Mouse (Mus musculus) limb, embryonic 11.5 days (tissue): ENCODE measurements around the gene Atr. TPM values are rescaled to one million over a fixed set of nuclear protein-coding genes. Genes with fewer than 3 reads are reported as not detected.
"Not testable (repeated sequence)": the region's sequence is repeated elsewhere in the genome, so short reads cannot be mapped to it uniquely, and the experiment has no call there.

Source experiments
- ATAC-seq: fragments of 200-750 bp; cut with Nextera tagmentation; 2 replicates; pipeline ENCODE4 v1.8.0; 2017; ENCODE audit warnings: low read depth; ENCODE audit not compliant: insufficient number of reproducible peaks, low FRiP score, low TSS enrichment
- DNase-seq: peaks from one replicate; pipeline ENCODE4 v3.0.0-alpha.2; 2015; ENCODE audit warnings: low spot score
- H3K27ac ChIP-seq: fragments of 300-500 bp; sonication (generic); replicated peaks from 2 replicates; pipeline ENCODE4 v1.5.1; 2014; ENCODE audit warnings: low read depth, mild to moderate bottlenecking, low read length
- H3K27me3 ChIP-seq: fragments of 300-500 bp; sonication (generic); 2 replicates; pipeline ENCODE4 v1.6.1; 2014; ENCODE audit warnings: mild to moderate bottlenecking, low read length, mixed read lengths; ENCODE audit not compliant: control insufficient read depth, insufficient read depth
- H3K36me3 ChIP-seq: fragments of 300-500 bp; sonication (generic); 2 replicates; pipeline ENCODE4 v1.6.1; 2014; ENCODE audit warnings: mild to moderate bottlenecking, low read length, moderate library complexity, mixed read lengths; ENCODE audit not compliant: control insufficient read depth, insufficient read depth
- H3K4me1 ChIP-seq: fragments of 300-500 bp; sonication (generic); 2 replicates; pipeline ENCODE4 v1.6.1; 2014; ENCODE audit warnings: low read length, mixed read lengths; ENCODE audit not compliant: control insufficient read depth, insufficient read depth
- H3K4me2 ChIP-seq: fragments of 300-500 bp; sonication (generic); 2 replicates; pipeline ENCODE4 v1.6.1; 2014; ENCODE audit warnings: low read depth, mild to moderate bottlenecking, moderate library complexity; ENCODE audit not compliant: severe bottlenecking
- H3K4me3 ChIP-seq: fragments of 300-500 bp; sonication (generic); 2 replicates; pipeline ENCODE4 v1.5.1; 2014; ENCODE audit warnings: low read depth, low read length
- H3K9ac ChIP-seq: fragments of 300-500 bp; sonication (generic); 2 replicates; pipeline ENCODE4 v1.6.1; 2014; ENCODE audit warnings: mild to moderate bottlenecking, low read length
- H3K9me3 ChIP-seq: fragments of 300-500 bp; sonication (generic); 2 replicates; pipeline ENCODE4 v1.6.1; 2016; ENCODE audit warnings: low read length; ENCODE audit not compliant: control insufficient read depth
- whole genome bisulfite sequencing: fragments of 180-500 bp; shearing (Covaris S2); extraction: QIAGEN DNeasy Blood & Tissue Kit; methylation state at CpG from one replicate; pipeline ENCODE4 v1.1.7; 2014; 5-methylcytosine and 5-hydroxymethylcytosine counted together
- polyA plus RNA-seq: library from polyadenylated mRNA; unstranded; fragments of >200 nt; fragmentation: Nextera tagmentation; extraction: Ambion mirVana; gene quantifications from 2 replicates; pipeline ENCODE4 v1.2.1, GENCODE M21; 2014

The Atr gene
- polyA plus RNA-seq, 1 experiment from 2014 or later = 20.7 TPM

DNA sequence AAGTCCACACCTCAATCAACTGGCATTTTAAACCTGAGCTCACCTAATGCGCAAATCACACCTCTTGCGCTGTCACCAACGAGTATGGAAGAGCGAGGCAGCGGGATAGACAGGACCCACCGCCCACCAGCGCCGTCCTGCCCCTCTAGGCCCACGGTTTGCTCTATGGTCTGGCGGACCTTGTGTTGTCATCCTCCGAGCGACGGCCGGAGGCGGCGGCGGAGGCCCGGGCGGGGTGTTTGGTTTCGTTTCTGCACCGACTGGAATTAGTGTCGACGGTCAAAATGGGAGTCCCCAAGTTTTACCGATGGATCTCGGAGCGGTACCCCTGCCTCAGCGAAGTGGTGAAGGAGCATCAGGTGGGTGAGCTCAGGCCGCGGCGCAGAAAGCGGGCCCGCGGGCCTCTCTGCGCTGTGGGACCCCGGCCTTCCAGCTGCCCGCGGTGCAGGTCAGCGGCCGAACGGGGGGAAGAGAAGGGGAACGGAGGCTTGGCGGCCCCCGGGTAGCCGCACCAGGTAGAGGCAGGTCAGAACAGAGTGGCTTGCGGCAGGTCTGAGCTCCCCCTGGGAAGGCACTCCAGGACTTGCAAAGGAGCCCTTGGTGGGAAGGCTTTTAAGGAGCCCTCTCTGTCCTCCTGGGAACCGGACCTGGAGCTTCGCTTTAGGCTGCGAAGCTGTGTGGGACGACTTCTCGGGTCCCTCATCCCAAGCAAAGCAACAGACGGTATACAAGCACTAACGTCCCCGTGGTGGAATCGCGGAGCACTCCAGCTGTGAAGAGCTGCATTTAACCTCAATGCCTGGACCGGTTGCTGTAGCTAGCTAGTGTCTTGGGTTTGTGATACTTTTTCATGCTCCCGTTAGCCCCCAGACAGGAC, 97.4 kb downstream of the Atr start, which contains the start of gene Xrn1:
Gene Xrn1, plus strand, starts transcription at position 176 of the 877 bp plus-strand sequence.
- no peaks in the 10 kb centered on the region for H3K27me3 ChIP-seq
- ATAC-seq = peak; percentile 97
- peak within 1 kb of the TSS; percentile 79 for H3K27ac ChIP-seq
- H3K4me2 ChIP-seq = peak within 1 kb of the TSS; percentile 74
- WGBS = under 1% methylated on average over 57 of the region's 57 CpGs
- no peaks in the 10 kb centered on the region for H3K4me1 ChIP-seq
- H3K4me3 ChIP-seq = peak within 1 kb of the TSS; percentile 96
- DNase-seq = peak; percentile 96
- no peaks in the 10 kb centered on the region for H3K36me3 ChIP-seq
- H3K9ac ChIP-seq = peak within 1 kb of the TSS; percentile 96
- H3K9me3 ChIP-seq = no peaks in the 10 kb centered on the region

DNA sequence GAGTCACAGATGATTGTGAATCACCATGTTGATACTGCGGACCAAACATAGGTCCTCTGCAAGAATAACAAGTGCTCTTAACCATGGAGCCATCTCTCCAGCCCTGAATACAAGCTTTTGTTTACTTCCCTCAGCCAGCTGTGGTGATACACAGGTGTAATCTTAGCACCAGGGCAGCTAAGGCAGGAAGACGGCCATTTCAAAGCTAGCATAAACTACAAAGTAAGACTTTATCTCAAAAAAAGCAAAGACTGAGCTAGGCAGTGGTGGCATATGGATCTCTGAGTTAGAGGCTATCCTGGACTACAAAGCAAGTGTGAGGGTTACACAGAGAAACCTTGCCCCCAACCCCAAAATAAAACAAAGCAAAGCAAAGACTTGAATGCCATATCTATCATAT, 100.2 kb downstream of the Atr start:
- Histone ChIP-seq H3K4me3 (no peak overlapping the region), H3K9ac (no peak overlapping the region), H3K27ac (no peak overlapping the region), H3K4me2 (no peak overlapping the region), H3K36me3 (no peaks in the 10 kb centered on the region), H3K9me3 (no peaks in the 10 kb centered on the region), H3K4me1 (no peaks in the 10 kb centered on the region), H3K27me3 (no peaks in the 10 kb centered on the region)
- DNase-seq (no peak), ATAC-seq (no peak)
- WGBS = 84% methylated on average over 2 of the region's 2 CpGs

DNA sequence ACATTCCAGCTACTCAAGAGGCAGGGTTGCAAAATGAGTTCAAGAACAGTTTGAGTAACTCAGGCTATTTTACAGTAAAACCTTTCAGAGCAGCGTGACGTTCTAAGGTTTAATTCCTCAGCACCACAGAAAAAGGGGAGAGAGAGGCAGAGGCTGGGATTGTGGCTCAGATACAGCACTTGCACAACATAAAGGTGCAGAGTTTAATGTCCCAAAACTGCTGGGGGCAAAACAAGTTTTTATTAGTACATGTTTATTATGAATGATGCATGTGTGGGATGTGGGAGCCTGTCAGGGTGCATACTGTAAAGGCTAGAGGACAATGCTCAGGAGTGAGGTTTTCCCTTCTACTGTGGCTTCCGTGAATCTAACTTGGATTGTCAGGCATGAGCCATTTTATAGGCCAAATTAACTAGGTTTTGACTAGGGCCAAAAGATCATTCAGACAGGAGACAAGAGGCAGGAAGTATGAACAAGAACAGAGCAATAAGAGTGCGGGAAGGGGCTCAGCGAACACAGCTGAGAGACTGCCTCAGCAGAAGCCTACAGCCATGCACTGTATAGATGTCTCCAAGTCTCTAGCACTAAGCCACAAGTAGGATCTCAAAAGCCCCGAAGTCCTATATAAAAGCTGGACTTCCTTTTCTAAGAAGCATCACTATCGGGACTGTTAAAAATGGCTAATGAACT, 100.8 kb downstream of the Atr start:
- 91% methylated on average over 7 of the region's 7 CpGs for WGBS
- H3K9me3 ChIP-seq = no peaks in the 10 kb centered on the region
- no peak overlapping the region for H3K4me2 ChIP-seq

DNA sequence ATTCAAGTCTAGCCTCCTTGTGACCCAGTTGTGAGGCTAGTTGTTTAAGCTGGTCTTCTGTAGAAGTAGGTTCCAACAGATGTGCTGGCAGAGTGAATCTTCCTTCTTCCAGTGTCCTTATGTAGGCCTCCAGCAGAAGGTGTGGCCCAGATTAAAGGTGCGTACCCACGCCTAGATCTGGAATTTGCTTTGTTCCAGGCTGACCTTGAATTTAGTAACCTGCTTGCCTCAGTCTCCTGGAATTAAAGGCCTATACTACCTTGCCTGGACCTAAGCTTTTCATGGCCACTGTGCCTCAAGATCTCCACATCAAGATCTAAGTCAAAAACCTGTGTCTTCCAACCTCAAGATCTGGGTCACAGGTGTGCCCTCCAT, 101.3 kb downstream of the Atr start:
- DNase-seq, H3K4me3 ChIP-seq, H3K27ac ChIP-seq, H3K9ac ChIP-seq, H3K4me1 ChIP-seq, ATAC-seq, H3K4me2 ChIP-seq, H3K9me3 ChIP-seq, H3K27me3 ChIP-seq, H3K36me3 ChIP-seq: not testable (repeated sequence)
- WGBS = 100% methylated on average over 2 of the region's 2 CpGs

More for the DNA sequence above, 100.8 kb downstream of the Atr start:
- H3K4me3 ChIP-seq = no peak overlapping the region
- ATAC-seq = no peak
- DNase-seq = no peak
- H3K4me1 ChIP-seq = no peaks in the 10 kb centered on the region
- no peaks in the 10 kb centered on the region for H3K27me3 ChIP-seq
- no peak overlapping the region for H3K27ac ChIP-seq
- no peaks in the 10 kb centered on the region for H3K36me3 ChIP-seq
- no peak overlapping the region for H3K9ac ChIP-seq

DNA sequence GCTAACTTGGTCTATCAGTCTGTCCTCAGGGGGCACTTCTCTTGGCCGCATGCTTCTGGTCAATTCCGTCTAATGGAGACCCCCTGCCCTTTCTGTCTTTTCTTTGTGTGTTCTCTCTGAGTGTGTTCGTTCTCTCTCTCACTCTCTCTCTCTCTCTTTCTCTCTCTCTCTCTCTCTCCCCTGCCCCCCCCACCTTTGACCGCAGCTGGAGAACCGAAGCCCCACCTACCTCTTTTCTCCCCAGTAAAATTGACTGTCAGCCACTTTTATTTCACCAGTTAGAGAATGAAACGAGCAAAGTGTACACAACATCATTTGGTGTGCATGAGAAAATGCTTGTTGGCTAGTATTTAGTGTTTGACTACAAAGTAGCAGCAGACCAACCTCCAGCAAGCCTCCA, 101.8 kb downstream of the Atr start:
- WGBS = 81% methylated on average over 6 of the region's 6 CpGs
- no peak for ATAC-seq

DNA sequence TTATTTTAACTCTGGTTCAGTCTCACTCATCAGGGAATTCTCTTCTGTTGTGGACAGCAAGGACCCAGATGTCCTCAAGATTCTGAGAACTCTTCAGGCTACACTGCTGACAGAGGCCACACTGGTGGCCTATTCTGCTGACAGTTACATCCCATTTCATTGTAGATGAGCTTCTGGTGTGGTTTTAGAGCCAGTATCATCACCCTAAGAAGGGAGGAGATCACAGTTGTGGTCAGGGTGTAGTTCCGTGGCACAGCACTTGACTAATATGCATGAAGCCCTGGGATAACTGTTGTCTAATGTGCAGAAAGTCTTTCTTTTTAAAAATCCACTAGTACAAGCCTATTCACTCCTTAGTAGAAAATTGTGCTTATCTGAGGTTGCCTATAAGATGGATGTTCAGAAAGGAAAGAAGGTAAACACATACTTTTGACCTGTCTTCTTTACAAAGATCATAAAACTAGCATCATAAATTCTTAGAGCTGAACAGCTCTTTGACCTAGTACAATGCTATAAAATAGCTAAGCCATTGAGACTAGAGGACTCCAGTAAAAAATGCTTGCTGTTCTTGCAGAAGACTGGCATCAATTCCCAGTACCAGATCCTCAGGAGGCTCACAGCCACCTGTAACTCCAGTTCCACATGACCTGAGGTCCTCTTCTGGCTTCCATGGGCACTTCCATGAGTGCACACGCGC, 102.5 kb downstream of the Atr start:
- H3K27me3 ChIP-seq = no peaks in the 10 kb centered on the region
- H3K27ac ChIP-seq = no peak overlapping the region
- DNase-seq (no peak), ATAC-seq (no peak)
- H3K4me2 ChIP-seq = no peak overlapping the region
- no peak overlapping the region for H3K4me3 ChIP-seq
- no peaks in the 10 kb centered on the region for H3K4me1 ChIP-seq
- no peak overlapping the region for H3K9ac ChIP-seq
- H3K9me3 ChIP-seq = no peaks in the 10 kb centered on the region
- no peaks in the 10 kb centered on the region for H3K36me3 ChIP-seq
- WGBS = 94% methylated on average over 3 of the region's 3 CpGs

More for the DNA sequence above, 101.8 kb downstream of the Atr start:
- H3K4me2 ChIP-seq = no peak overlapping the region
- no peaks in the 10 kb centered on the region for H3K4me1 ChIP-seq
- no peak overlapping the region for H3K9ac ChIP-seq
- no peak overlapping the region for H3K4me3 ChIP-seq
- no peaks in the 10 kb centered on the region for H3K9me3 ChIP-seq
- no peak overlapping the region for H3K27ac ChIP-seq
- no peaks in the 10 kb centered on the region for H3K27me3 ChIP-seq
- H3K36me3 ChIP-seq = no peaks in the 10 kb centered on the region
- no peak for DNase-seq

DNA sequence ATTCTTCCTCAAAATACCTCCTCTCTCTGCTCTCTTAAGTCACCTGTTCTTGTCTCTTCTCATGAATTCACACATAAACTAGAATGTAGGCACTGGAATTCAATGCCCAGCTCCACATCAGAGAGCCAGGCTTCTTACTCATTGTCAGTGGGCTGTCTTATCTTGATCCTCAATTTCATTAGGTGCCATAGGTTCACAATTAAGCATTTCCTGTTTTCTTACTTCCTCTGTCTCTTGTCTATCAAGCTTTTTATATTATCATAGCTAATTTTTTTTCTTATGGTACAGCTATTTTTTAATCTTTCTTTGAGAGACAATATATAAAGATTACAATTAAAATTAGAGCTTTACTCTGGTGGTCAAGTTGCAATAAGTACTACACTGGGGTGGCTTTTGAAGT, 103.7 kb downstream of the Atr start:
- Histone ChIP-seq H3K27me3 (no peaks in the 10 kb centered on the region), H3K4me1 (no peaks in the 10 kb centered on the region), H3K36me3 (no peaks in the 10 kb centered on the region), H3K4me2 (no peak overlapping the region), H3K9ac (no peak overlapping the region), H3K9me3 (no peaks in the 10 kb centered on the region), H3K4me3 (no peak overlapping the region), H3K27ac (no peak overlapping the region)
- DNase-seq (no peak), ATAC-seq (no peak)

DNA sequence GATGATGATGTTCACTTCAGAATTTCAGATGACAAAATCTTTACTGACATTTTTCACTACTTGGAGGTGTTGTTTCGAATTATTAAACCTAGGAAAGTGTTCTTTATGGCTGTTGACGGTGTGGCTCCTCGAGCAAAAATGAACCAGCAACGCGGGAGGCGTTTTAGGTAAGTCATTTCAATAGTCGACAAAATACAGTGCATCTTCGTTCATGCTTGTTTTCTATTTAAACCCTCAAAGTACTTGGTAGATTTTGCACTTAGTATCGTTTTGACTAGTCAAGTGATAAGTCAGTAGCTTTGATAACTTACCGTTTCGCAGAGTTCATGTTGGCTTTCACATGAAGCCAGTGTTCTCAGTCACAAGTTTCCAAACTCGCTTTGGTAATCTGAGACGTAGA, 106.6 kb downstream of the Atr start:
- no peak overlapping the region for H3K27ac ChIP-seq
- H3K9ac ChIP-seq = no peak overlapping the region
- no peak overlapping the region for H3K4me2 ChIP-seq
- no peaks in the 10 kb centered on the region for H3K4me1 ChIP-seq
- H3K4me3 ChIP-seq = no peak overlapping the region
- H3K9me3 ChIP-seq = no peaks in the 10 kb centered on the region
- H3K36me3 ChIP-seq = peaks cover 4% of the 10 kb centered on the region; the same call in 1 of the 2 replicates
- ATAC-seq = no peak
- WGBS = 92% methylated on average over 13 of the region's 13 CpGs
- H3K27me3 ChIP-seq = no peaks in the 10 kb centered on the region
- no peak for DNase-seq
